Mouse (Mus musculus) intestine, embryonic 14.5 days (tissue): ENCODE measurements around the gene Gast. TPM values are rescaled to one million over a fixed set of nuclear protein-coding genes. Genes with fewer than 3 reads are reported as not detected.
A peak's percentile ranks its signal among the peaks of the same experiment; 100 is the strongest.
"Not testable (repeated sequence)": the region's sequence is repeated elsewhere in the genome, so short reads cannot be mapped to it uniquely, and the experiment has no call there.

ENCODE experiments used
- ATAC-seq: fragments of 200-750 bp; cut with Nextera tagmentation; replicated peaks from 2 replicates; pipeline ENCODE4 v1.8.0; 2017; ENCODE audit warnings: low read depth, moderate number of reproducible peaks, moderate TSS enrichment, moderate library complexity; ENCODE audit not compliant: low FRiP score, low TSS enrichment
- DNase-seq: peaks from one replicate; pipeline ENCODE4 v3.0.0-alpha.2; 2018; ENCODE audit warnings: low spot score
- H3K27ac ChIP-seq: fragments of 300-500 bp; sonication (generic); 2 replicates; pipeline ENCODE4 v1.5.1; 2014; ENCODE audit warnings: low read depth, mild to moderate bottlenecking, control low read depth
- H3K27me3 ChIP-seq: fragments of 300-500 bp; sonication (generic); replicated peaks from 2 replicates; pipeline ENCODE4 v1.6.1; 2014; ENCODE audit warnings: low read length, control low read depth; ENCODE audit not compliant: control insufficient read depth, insufficient read depth
- H3K36me3 ChIP-seq: fragments of 300-500 bp; sonication (generic); 2 replicates; pipeline ENCODE4 v1.6.1; 2014; ENCODE audit warnings: low read length, control low read depth; ENCODE audit not compliant: control insufficient read depth, insufficient read depth
- H3K4me1 ChIP-seq: fragments of 300-500 bp; sonication (generic); replicated peaks from 2 replicates; pipeline ENCODE4 v1.6.1; 2014; ENCODE audit warnings: low read length, control low read depth, mixed read lengths; ENCODE audit not compliant: control insufficient read depth, insufficient read depth
- H3K4me2 ChIP-seq: fragments of 300-500 bp; sonication (generic); 2 replicates; pipeline ENCODE4 v1.6.1; 2014; ENCODE audit warnings: low read length
- H3K4me3 ChIP-seq: fragments of 300-500 bp; sonication (generic); 2 replicates; pipeline ENCODE4 v1.5.1; 2014; ENCODE audit warnings: low read depth, low read length, control low read depth, mixed read lengths
- H3K9ac ChIP-seq: fragments of 300-500 bp; sonication (generic); 2 replicates; pipeline ENCODE4 v1.6.1; 2014; ENCODE audit warnings: mild to moderate bottlenecking, low read length
- H3K9me3 ChIP-seq: fragments of 300-500 bp; sonication (generic); 2 replicates; pipeline ENCODE4 v1.6.1; 2016; ENCODE audit warnings: low read length, control low read depth; ENCODE audit not compliant: control insufficient read depth
- WGBS: fragments of 180-500 bp; shearing (Covaris S2); extraction: QIAGEN DNeasy Blood & Tissue Kit; methylation state at CpG from one replicate; pipeline ENCODE4 v1.1.7; 2014; 5-methylcytosine and 5-hydroxymethylcytosine counted together
- polyA plus RNA-seq: library from polyadenylated mRNA; unstranded; fragments of >200 nt; fragmentation: Nextera tagmentation; extraction: Ambion mirVana; gene quantifications from 2 replicates; pipeline ENCODE4 v1.2.1, GENCODE M21; 2014

Gene Gast
- polyA plus RNA-seq, 1 experiment from 2014 or later: 3.2 TPM

GRCm38 (mm10) chr11:100344269-100344668 lies 10.1 kb downstream of the Gast start:
- Histone ChIP-seq H3K27me3 (no peaks in the 10 kb centered on the region), H3K4me3 (no peak overlapping the region), H3K4me1 (0 out of 2 replicates have a peak, but pooled peaks cover 8% of the 10 kb centered on the region), H3K36me3 (no peaks in the 10 kb centered on the region), H3K9me3 (no peaks in the 10 kb centered on the region), H3K4me2 (no peak overlapping the region), H3K9ac (no peak overlapping the region), H3K27ac (no peak overlapping the region)
- ATAC-seq (no peak), DNase-seq (no peak)
- 90% methylated on average over 10 of the region's 10 CpGs for WGBS

DNA sequence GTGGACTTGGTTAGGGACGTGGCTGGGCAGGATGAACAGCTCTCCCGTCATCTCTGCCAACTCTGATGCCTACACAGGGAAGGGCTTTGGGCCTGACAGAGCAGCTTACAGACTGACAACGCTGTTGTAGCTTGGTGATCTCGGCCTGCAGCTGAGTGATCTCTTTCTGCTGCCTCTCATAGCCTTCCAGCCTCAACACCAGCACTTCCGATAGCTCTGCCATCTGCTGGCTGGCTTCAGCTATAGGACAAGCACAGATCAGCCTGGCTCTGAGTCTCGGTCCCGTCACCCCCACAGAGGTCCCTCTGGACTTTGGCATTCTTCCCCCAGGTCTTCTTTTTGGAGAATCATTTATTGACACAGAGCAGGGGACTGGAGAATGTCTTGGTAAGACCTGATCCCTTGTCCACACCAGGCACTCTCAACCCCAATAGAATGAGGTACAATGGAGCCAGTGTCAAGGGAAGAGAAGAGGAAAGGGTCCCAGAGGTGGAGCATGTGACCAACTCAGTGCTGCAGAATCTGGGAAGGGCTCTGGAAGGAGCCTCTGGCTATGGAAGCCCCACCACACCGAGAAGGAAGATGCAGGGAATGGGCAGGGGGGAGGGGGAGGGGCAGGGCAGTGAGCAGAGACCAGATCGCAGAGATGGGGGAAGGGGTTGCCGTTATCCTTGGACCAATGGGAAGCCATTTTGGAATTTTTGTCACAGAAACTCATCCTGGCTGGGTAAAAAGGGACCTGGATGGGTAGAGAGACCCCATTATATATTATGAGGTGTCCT lies 18.1 kb downstream of the Gast start:
- Histone ChIP-seq H3K27ac (no peak overlapping the region), H3K9me3 (no peaks in the 10 kb centered on the region), H3K4me1 (peaks cover 11% of the 10 kb centered on the region; the same call in 1 of the 2 replicates), H3K4me3 (no peak overlapping the region), H3K36me3 (no peaks in the 10 kb centered on the region), H3K9ac (no peak overlapping the region), H3K27me3 (peaks cover 37% of the 10 kb centered on the region), H3K4me2 (no peak overlapping the region)
- ATAC-seq (no peak), DNase-seq (no peak)
- 33% methylated on average over 10 of the region's 10 CpGs for WGBS

DNA sequence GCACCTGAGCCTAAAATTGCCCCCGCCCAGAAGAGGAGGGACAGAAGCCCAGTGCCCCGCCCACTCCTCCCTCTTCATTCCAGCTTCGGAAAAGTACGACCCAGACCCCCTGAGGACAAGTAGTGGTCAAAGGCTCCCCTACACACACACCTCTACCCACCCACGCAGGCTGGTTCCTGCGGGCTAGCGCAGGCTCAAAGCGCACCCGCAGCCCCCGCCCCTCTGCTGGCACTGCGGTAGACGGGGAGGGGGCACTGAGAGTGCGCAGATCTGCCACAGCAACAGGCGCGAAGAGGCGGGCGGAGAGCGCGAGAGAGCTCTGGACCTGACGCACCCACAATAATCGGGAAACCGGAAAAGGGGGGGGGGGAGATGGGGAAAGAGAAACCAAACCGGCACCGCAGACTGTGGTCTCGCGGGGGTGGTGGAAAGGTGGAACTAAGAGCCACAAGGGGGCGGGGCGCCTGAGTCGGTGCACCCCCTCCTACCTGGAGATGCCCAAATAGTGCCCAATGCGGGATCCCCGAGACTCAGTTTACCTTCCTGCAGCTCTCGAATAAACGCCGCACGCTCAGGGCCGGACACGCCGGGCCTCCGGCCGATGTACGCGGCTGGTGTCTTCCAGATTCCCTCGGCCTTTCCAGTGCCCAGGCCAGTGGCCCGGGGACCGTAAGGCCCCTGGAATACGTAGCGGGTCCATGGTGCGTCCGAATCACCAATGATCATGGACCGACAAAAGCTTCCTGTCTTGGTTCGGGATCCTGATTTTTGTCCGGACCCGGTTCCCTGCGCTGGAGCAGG lies 21.1 kb downstream of the Gast start:
- no peaks in the 10 kb centered on the region for H3K36me3 ChIP-seq
- peak overlapping the region; percentile 53 for H3K9ac ChIP-seq
- DNase-seq: peak; percentile 65
- peaks cover 50% of the 10 kb centered on the region for H3K27me3 ChIP-seq
- ATAC-seq: peak; percentile 28
- no peak overlapping the region for H3K27ac ChIP-seq
- no peaks in the 10 kb centered on the region for H3K9me3 ChIP-seq
- peak overlapping the region; percentile 100 for H3K4me2 ChIP-seq
- 1% methylated on average over 54 of the region's 54 CpGs for WGBS
- peaks cover 3% of the 10 kb centered on the region; the same call in 1 of the 2 replicates for H3K4me1 ChIP-seq
- peak overlapping the region; percentile 62 for H3K4me3 ChIP-seq

GRCm38 (mm10) chr11:100355972-100356818 lies 22.0 kb downstream of the Gast start, which contains the start of gene Hap1:
Hap1 (minus strand) TSS chr11:100356128.
- H3K9me3 ChIP-seq: no peaks in the 10 kb centered on the region

DNA sequence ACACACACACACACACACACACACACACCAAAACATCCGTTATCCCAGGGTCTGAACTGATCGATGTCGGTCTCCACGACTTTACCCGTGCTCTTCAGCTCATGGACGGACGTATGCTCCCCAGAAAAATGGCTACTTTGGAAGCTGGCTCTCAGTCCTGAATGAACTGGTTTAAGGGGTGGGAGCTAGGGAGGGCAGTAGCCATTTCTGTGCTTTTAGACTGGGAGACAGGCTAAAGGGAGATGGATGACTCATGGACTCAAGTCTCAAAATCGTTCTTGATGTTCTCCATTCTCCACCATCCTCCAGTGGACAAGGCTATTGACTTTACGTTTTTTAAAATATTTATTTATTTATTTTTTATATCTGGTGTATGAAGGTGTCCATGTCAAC lies 22.6 kb downstream of the Gast start:
- Histone ChIP-seq H3K36me3 (no peaks in the 10 kb centered on the region), H3K9me3 (no peaks in the 10 kb centered on the region), H3K4me2 (peak overlapping the region; percentile 100), H3K27ac (no peak overlapping the region), H3K4me3 (peak overlapping the region; percentile 62), H3K27me3 (peaks cover 53% of the 10 kb centered on the region), H3K4me1 (peaks cover 3% of the 10 kb centered on the region; the same call in 1 of the 2 replicates), H3K9ac (no peak overlapping the region)
- no peak for DNase-seq
- ATAC-seq: no peak
- WGBS: 24% methylated on average over 9 of the region's 9 CpGs

More at GRCm38 (mm10) chr11:100355972-100356818, 22.0 kb downstream of the Gast start, which contains the start of gene Hap1:
- peak within 1 kb of the TSS; percentile 100 for H3K4me2 ChIP-seq
- WGBS: 3% methylated on average over 49 of the region's 49 CpGs
- peak; percentile 70 for ATAC-seq
- no peaks in the 10 kb centered on the region for H3K36me3 ChIP-seq
- H3K9ac ChIP-seq: peak within 1 kb of the TSS; percentile 53
- peak; percentile 93 for DNase-seq
- no peak within 1 kb of the TSS for H3K27ac ChIP-seq
- peaks cover 53% of the 10 kb centered on the region for H3K27me3 ChIP-seq
- H3K4me3 ChIP-seq: peak within 1 kb of the TSS; percentile 62
- H3K4me1 ChIP-seq: peaks cover 3% of the 10 kb centered on the region; the same call in 1 of the 2 replicates

DNA sequence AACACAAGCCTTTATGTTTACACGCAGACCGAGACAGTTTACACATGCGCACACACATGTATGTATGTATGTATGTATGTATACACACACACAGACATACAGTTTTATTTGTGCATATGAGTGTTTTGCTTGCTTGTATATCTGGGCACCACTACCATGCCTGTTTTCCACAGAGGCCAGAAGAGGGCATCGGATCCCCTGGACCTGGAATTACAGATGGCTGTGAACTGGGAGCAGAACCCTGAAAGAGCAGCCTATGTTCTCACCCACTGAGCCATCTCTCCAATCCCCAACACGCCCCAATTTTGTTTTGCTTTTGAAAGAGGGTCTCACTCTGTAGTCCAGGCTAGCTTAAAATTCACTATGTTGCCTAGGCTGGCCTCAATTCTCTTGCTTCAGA lies 23.2 kb downstream of the Gast start:
- no peak overlapping the region for H3K4me3 ChIP-seq
- H3K4me2 ChIP-seq: no peak overlapping the region
- no peaks in the 10 kb centered on the region for H3K36me3 ChIP-seq
- no peak overlapping the region for H3K27ac ChIP-seq
- no peak for ATAC-seq
- H3K4me1 ChIP-seq: peaks cover 3% of the 10 kb centered on the region; the same call in 1 of the 2 replicates
- H3K9me3 ChIP-seq: no peaks in the 10 kb centered on the region
- H3K9ac ChIP-seq: no peak overlapping the region
- no peak for DNase-seq
- 51% methylated on average over 5 of the region's 5 CpGs for WGBS
- peaks cover 53% of the 10 kb centered on the region for H3K27me3 ChIP-seq

DNA sequence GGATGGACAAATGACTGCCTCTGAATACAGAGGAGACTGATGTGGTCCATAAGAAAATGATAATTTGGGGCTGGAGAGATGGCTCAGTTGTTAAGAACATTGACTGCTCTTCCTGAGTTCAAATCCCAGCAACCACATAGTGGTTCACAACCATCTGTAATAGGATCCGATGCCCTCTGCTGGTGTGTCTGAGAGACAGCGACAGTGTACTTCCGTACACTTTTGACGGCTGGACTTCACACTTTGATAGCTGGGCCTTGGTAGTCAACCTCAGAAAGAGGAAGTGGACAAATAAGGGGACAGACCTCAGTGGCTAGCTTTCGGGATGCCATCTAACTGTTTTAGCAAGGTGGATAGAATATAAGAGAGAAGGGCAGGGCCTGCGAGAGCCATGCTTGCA lies 26.0 kb downstream of the Gast start:
- no peak overlapping the region for H3K9ac ChIP-seq
- H3K4me1 ChIP-seq: peaks cover 5% of the 10 kb centered on the region; the same call in 1 of the 2 replicates
- H3K36me3 ChIP-seq: no peaks in the 10 kb centered on the region
- ATAC-seq (no peak), DNase-seq (no peak)
- no peaks in the 10 kb centered on the region for H3K9me3 ChIP-seq
- H3K27me3 ChIP-seq: peaks cover 36% of the 10 kb centered on the region
- H3K4me3 ChIP-seq: no peak overlapping the region
- no peak overlapping the region for H3K27ac ChIP-seq
- no peak overlapping the region for H3K4me2 ChIP-seq
- 83% methylated on average over 6 of the region's 6 CpGs for WGBS

DNA sequence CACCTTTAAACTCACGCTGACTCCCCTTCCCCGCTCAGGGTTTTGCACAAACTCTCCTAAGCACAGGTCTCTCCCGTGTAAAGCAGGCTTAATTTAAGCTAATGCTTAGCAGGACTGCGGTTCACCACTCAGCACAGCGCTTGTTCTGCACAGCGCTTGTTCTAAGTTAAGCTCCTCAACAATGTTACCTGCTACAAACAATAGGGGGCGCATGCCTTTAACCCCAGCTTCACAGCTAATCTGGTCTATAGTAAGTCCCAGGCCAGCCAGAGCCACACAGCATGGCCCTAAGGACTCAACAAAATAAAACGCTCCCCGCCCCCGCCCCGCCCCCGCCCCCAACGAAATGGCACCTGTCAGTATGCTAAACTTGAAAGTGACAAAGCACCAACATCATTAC lies 26.9 kb downstream of the Gast start:
- not testable (repeated sequence) for H3K27ac ChIP-seq, H3K4me2 ChIP-seq, DNase-seq, H3K4me1 ChIP-seq, H3K9ac ChIP-seq, H3K36me3 ChIP-seq, H3K4me3 ChIP-seq, H3K9me3 ChIP-seq, ATAC-seq
- peaks cover 28% of the 10 kb centered on the region for H3K27me3 ChIP-seq
- WGBS: no CpG with 5 or more reads among the region's 13 CpGs
